Mouse (Mus musculus): ENCODE data around the gene E2f7. TPM values are rescaled to one million over a fixed set of nuclear protein-coding genes. Genes with fewer than 3 reads are reported as not detected.

E2f7 gene
- total RNA-seq (2023), result 1.7 TPM

DNA sequence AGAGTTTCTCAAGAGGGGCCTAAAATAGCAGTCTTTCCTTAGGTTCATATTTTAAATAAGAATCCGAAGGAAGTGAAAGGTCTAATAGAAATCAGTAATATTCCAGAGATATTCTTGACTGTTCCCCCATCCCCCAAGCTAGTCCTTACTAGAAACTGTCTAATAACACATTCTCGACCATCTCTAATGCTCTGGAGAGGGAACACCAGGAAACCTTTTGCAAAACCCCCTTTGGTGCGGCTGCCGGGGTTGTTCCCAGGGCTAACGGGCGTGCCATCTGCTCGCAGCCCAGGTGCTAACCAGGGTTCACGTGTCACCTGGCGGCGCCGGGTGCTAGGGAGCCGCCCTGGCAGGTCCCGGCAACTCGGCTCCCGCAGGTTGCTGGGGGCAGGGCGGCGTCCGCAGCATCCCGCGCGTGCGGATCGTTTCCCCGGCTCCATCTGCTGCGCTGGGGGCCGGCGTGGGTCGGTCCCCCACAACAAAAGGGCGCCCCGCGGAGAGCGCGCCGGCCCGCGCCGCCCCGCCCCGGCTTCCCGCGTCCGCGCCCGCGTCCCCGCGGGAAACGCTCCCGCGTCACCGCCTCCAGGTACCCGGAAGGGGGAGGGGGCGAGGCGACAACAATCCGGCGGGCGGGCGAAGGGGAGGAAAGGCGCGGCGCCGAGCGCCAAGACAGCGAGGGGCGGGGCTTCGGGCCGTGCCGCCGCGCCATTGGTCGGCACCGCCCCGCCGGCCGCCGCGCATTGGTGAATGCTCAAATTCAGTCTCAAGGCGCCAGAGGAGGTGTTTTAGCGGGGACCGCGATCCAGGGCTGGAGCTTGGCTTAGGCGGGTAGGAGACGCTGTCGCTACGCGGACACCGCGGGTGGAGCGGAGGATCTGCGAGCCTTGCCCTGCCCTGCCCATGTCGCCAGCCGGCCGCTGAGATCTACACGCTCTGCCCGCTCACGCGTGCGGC is at the start of gene E2f7:
TSS of gene E2f7 (plus strand) at position 754 of the 954 bp plus-strand sequence.

Other genes with a start within 250 kb of the E2f7 start
- gene Csrp2, start 174.3 kb downstream of the E2f7 start, total RNA-seq (2023), result 7.1 TPM

Data from CD4-positive naive resting alpha-beta T cell, adult 57 days (primary cell).